Mouse (Mus musculus) frontal cortex, postnatal 14 days (tissue): ENCODE measurements around the gene Fbxw8.

Source experiments
- DNase-seq, 2 experiments: peaks; one replicate each; pipeline ENCODE4 v3.0.0; 2022; ENCODE audit warnings: low spot score in 2 of 2

Gene Fbxw8

GRCm38 (mm10) chr5:118155565-118155947, 292 bp upstream of the Fbxw8 start:
- DNase-seq = no peak

DNA sequence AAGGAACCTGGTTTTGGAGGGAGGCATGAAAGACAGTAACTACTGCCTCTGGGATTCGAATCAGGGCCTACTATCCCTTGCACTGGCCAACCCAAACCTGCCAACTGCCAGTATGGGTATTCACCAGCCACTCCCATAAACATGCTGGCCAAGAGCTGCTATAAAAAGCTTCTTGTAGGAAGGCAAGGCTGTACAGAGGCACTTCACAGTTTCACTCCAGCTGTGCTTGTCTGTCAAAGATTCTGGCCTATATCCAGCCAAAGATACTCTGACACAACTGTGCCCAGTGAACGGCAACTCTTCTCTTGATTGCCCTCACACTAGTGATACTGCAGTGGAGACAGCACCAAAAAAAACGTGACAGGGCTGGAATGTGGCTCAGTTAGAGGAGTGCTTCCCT, 5.6 kb downstream of the Fbxw8 start:
- DNase-seq = no peak

GRCm38 (mm10) chr5:118147264-118147663, 8.0 kb downstream of the Fbxw8 start:
- DNase-seq = no peak

GRCm38 (mm10) chr5:118145999-118146679, 9.1 kb downstream of the Fbxw8 start:
- DNase-seq = no peak

DNA sequence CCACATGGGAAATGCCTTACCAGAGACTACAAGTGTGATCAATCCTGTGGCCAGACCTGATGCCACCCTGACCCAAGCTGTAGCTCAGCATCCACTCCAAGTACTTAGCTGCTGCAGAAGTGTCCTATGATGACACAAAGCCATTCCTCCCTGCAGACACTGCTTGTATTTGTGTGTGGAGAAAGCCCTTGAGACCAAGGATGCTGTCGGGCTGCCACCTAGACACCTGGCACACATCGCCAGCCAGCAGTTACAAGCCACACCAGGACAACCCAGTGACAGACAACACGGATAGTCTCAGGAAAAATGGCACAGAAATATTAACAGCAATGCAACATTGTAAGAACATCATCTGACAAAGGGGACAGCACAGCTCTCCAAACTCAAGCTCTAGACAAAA, 9.8 kb downstream of the Fbxw8 start:
- no peak for DNase-seq

GRCm38 (mm10) chr5:118144770-118145169, 10.5 kb downstream of the Fbxw8 start:
- DNase-seq = no peak

- DNase-seq = no peak
Observed at GRCm38 (mm10) chr5:118144327-118144726, 10.9 kb downstream of the Fbxw8 start.

GRCm38 (mm10) chr5:118143211-118144026, 11.8 kb downstream of the Fbxw8 start:
- no peak for DNase-seq

GRCm38 (mm10) chr5:118142471-118142870, 12.8 kb downstream of the Fbxw8 start:
- DNase-seq = no peak

- DNase-seq = no peak
Observed at GRCm38 (mm10) chr5:118139630-118140029, 15.6 kb downstream of the Fbxw8 start.

- no peak for DNase-seq
Observed at GRCm38 (mm10) chr5:118136391-118136790, 18.9 kb downstream of the Fbxw8 start.

DNA sequence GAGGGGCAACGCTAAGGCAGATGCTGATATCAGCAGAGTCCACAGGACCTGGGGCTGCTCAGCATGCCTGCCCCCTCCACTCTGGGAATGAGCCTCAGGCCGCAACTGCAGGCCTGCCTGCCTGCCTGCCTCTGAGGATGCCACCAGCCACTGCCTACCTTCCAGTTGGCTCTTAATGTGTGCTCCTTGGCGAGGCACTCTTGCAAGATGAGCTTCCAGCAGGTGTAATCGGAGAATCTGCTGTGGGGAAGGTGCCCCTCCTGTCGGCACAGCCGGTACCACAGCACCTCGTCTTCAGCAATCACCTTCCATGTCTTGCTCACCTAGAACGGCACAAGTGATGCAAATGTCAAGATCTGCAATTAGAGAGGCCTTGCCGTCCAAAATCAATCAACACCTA, 26.6 kb downstream of the Fbxw8 start:
- no peak for DNase-seq

DNA sequence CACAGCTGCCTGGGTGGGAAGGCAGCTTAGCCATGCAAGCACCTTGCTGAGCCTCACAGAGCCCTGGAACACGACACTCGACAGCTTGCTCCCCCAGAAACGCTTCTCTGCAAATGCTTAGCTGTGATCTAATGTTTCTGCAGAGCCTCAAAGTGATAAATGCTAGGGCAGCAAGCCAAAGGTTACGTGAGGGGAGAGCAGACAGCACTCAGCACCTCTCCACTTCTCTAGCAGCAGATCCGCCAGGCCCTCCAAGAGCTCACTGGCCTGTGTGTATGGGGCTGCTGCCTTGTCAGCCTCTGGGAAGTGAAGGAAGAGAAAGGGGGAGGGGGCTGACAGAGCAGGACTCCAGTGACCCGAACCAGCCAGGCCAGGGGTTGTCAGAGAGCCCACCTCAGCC, 27.1 kb downstream of the Fbxw8 start:
- DNase-seq = no peak

- DNase-seq = no peak
Observed at GRCm38 (mm10) chr5:118126671-118127070, 28.6 kb downstream of the Fbxw8 start.

DNA sequence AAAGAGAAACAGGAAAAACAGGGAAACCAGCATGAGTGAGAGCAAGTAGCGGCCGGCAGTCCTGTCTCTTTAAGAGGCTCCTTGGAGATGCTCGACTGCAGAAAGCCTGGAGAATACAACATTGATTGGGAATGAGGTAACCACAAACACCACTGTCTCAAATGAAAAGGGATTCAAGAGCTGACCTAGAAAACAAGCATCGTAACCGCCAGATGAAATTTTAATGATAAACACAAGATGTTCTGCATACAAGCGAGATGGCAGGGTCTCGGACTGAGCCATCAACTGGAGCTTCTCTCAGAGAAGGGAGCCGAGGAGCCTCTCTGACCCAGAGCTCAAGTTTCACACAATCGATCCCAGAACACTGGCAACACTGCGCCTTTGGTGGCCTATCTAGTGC, 32.2 kb downstream of the Fbxw8 start:
- no peak for DNase-seq

DNA sequence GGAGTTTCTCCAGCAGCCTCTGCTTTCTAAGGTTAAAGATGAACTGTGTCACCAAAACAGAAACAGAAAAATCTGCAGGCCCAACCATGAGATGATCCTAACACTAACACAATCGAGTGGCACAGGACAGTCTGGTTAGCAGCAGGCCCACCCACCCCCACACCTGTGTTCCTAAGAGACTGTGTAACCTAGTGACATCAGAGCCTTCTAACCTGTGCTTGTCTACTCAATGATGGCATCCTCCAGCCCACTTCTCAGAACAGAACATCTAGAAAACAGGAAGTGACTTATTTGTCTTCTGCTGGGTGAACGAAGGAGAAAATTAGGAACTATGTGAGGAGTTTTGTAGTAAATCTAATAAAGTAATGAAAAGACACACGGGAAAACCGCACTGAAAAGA, 33.3 kb downstream of the Fbxw8 start:
- no peak for DNase-seq

GRCm38 (mm10) chr5:118120670-118121069, 34.6 kb downstream of the Fbxw8 start:
- no peak for DNase-seq

DNA sequence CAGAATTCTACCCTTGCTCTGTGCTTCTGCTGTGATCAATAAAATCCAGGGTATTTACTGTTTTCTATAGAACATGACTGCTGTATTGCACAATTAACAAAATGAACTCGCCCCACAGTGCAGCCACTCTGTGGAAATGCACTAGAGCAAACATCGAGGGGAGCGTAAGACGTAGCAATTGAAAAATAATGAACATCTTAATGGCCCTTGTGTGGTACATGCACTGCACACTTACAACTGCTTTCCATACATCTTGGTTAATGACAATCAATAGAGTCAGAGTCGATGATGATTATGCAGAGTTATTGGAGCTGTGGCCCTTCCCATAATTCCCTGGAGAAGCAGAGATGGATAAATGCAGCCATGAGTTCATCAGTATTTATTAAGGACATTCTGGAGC, 36.3 kb downstream of the Fbxw8 start:
- no peak for DNase-seq

DNA sequence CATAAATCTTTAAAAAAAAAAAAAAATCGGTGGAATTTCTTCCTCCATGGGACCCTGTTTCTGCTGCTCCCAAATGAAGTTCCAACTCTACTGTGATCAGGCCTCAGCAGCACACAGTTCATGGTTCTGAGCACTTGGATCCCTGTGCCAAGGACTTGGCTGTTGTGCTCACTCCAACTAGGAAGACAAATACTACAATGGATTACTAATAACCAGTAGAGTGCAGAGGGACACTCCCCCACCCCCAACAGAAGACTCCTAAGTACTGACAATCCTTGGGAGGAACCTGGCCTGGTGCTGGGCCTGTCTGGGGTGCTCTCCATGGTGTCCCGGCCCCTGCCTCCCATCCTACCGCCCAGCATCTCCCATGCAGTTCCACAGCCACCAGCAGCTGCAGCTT, 36.9 kb downstream of the Fbxw8 start:
- no peak for DNase-seq

GRCm38 (mm10) chr5:118113617-118114016, 41.6 kb downstream of the Fbxw8 start:
- peak; percentile 68 to 72 for DNase-seq

GRCm38 (mm10) chr5:118113043-118113442, 42.2 kb downstream of the Fbxw8 start:
- no peak for DNase-seq

DNA sequence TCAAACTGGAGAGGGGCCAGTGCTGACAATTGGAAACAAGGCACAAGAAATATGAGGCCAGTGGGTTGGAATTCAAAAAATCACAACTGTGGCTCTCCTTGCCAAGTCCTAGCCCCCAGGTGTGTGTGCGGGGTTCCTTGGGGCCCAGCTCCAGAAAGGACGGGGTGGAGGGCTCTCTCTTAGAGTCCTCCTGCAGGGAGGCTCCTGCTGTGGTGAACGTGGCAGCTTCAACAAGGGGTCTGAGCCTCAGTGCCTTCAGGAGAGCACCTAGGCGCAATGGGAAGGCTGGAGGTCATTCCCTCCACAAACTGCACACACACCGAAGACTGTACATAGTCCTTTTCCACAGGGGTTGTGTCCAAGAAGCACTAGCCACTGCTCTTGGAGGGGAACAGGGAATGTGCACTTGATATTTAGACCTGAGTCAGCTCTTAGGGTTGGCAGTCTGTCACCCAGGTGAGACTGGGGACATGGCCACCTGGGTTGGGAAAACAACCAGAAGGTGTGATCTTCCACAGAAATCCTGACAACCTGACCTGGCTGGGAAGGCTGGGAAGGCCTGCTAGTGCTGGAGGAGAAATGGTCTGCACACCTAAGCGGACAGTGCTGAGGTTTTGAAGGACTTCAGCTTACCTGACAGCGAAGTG, 46.3 kb downstream of the Fbxw8 start:
- no peak for DNase-seq
